Mouse (Mus musculus) liver, adult (tissue): ENCODE data around the gene Tnnt2.

ENCODE experiments used
- GATA4 ChIP-seq: IDR thresholded peaks from 2 replicates; pipeline ENCODE4 v1.6.1; 2014; ENCODE audit warnings: mild to moderate bottlenecking, low read length; ENCODE audit not compliant: insufficient replicate concordance

Gene Tnnt2

DNA sequence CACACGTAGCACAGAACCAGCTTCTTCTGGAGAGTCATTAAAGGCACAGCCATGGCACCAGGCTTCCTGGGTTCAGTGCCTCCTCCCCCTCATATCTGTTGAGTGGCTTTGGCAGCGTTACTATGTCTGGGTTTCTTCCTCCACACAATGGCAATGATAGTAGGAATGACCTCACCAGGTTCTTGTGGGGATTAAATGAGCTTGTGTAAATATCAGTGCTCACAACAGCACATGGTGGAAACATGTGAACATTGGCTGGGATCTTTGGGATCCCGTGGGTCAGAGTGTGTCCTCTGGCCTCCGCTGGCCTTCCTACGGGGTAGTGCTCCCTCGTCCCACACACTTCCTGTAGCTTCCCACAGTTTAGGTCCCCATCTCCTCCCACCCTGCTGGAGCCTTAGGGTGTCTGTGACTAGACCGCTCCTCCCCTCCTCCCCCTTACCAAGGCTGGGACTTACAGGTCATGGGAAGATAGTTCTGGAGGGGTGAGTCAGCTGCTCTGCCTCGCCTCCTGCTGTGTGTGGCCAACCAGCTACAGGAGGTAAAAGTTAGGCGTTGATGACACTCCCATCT is 25.9 kb downstream of the Tnnt2 start:
- no peak for TF ChIP-seq GATA4

DNA sequence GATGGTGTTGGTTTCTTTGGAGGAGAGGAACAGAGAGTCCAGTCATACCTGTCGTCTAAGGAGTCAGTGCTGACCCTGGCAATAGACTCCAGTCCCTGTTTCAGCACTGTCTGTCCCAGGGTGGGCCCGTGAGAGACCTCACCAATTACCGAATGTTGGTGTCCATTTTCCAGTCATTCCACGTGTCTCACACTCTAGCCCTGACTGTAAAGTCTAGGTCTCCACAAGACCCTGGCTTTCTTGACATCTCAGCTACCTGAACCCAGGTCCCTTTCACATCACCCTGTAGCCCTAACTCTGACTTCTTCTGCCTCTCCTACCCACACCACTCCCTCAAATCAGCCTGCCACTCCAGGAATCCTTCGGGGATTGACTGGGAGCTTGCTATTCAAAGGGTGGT is 26.4 kb downstream of the Tnnt2 start:
- TF ChIP-seq GATA4, result no peak

DNA sequence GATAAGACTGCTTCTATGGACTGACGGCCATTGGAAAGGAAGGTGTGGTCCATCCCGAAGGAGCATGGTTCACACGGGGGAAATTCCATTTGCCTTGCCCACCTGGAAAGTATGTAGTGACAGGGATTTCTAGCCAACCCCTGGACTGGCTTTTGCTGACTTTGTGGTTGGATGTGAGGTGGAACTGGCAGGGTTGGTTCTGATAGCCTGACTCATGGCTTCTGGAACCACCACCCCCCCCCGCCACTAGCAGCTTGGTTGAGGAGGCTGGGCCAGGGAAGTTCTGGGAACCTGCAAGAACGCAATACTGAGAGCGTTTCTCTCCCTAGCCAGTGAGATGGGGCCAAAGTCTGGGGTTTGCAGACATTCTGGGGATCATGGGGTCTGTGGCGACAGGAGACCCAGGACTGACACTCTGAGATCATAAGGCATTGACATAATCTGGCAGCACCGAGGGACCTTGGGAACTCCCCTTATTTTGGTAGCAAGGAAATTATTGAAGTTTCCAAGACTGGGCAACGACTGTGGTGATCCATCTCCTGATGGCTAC is 27.7 kb downstream of the Tnnt2 start:
- no peak for TF ChIP-seq GATA4

DNA sequence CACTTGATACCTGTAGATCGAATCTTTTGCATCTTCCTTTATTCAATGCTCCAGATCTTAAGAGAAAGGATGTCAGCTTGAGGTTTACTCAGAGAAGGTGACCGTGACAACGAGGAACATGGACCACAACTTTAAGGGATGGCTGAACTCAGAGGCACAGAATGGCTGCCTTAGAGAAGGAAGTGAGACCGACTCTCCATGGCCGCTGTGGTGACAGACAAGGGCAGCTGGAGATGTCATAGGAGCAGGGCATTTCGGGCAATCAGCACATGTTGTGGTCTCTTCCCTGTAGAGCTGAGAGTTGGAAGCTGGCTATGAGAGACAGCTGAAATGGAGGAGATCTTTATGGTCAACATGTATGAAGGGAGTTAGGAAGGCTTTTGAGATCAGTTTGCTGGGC is 28.7 kb downstream of the Tnnt2 start:
- no peak for TF ChIP-seq GATA4

DNA sequence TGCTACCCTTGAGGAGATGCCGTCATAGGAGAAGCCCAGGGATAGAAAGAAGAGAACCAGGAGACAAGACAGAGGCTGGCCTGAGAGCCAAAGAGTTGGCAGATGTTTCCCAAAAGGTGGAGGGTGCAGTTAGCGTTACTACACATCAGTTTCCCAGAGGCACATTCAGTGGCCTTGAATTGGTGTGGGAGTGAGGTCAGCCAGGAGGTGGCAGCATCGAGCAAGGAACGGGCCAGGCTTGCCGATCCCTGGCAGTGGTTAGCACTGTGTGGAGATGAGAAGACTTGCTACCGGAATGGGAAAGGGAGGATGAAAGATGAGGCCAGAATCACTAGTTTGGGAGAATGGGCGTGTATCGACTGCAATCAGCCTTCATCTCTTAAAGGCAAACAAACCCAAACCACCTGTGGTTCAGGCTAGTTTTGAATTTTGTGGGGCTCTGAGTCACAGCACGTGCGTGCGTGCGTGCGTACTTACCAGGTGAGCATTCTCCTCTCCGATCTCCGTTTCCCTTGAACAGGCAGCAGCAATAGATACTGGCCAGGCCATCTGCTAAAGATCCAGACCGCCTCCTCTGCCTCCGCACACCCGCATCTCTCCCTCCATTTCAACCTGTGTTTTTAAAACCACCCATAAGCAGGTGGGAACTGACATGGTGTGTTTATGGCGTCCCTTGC is 29.5 kb downstream of the Tnnt2 start:
- TF ChIP-seq GATA4, result no peak

DNA sequence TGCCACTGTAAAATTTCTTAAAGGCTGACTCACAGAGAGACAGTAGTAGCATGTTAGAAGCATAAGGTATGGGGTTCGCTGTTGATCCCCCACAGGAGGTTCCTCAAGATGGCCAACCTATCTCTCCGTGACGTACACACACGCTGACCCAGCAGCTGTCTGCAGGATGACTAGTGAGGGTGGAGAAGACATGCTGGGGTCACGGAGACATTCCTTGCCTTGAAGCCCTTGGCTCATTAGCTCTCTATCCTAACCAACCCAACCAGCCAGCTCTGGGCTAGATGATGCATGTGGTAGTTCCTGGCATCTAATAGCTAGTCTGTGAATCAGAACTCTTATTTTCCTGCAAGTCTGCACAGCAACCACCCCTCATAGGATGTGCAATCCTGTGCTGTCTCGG is 32.4 kb downstream of the Tnnt2 start:
- TF ChIP-seq GATA4, result no peak

DNA sequence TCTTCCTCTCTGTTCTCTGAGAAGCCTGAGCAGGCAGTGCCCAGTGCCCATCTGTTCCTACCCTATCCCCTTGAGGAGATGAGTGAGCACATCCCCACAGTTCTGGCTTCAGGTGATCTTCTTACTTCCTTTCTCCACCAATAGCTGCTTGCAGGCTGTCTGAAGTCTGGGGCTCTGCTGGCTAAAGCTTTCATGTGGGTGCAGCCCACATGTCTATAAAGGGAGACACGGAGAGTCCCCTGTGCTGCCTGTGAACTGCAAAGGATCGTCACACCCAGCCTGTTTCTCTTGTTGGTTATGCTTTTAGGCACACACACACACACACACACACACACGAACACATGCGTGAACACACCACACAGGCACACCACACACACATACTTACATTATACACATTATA is 36.8 kb downstream of the Tnnt2 start:
- no peak for TF ChIP-seq GATA4

DNA sequence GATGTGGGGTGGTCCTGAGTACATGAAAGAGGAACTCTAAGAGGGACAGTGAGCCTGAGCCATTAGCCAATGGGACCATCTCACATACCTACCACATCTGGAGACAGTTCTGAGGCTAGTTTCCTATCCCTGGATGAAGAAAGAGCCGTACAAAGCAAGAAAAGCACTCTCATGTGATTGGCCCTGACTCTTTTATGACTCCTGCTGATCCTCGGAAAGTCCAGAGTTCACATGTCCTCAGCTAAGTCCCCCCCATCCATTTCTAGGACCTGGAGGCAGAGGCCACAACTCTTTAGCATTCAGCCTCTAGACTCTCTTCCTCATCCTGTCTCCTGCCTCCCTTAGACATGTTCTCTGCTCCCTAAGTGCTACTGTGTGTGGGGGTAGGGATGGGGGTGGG is 41.1 kb downstream of the Tnnt2 start:
- TF ChIP-seq GATA4, result no peak

DNA sequence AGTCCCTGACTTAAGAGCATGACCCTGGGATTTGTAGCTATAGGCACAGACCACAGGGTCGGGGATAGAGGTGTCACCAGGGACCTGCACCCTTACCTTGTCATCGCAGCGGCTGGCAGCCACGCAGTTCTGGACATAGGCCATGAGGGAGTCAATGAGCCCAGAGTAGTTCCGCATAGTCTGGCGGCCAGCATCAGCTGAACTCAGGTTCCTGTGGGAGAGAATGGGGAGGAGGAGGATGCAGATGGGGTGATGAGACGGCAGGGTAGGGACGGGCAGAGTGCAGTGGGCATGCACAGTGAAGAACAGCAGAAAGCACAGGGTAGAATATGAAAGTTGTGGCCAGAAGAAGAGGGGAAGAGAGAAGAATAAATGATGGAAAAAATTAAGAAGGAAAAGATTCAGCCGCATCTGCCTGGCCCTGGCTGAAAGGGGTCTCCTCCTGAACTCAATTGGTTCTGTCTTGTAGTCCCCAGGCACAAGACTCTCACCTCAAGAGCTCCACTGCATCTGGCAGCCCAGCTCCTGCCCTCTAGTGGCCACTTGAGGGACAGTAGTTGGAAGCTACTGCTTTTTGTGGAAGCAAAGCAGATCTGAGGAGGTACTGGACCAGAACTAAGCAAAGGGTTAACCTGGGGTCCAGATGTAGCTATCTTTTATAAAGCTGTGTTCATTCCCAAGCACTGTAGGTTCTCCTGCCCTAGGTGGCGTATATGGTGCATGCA is 46.4 kb downstream of the Tnnt2 start:
- no peak for TF ChIP-seq GATA4

DNA sequence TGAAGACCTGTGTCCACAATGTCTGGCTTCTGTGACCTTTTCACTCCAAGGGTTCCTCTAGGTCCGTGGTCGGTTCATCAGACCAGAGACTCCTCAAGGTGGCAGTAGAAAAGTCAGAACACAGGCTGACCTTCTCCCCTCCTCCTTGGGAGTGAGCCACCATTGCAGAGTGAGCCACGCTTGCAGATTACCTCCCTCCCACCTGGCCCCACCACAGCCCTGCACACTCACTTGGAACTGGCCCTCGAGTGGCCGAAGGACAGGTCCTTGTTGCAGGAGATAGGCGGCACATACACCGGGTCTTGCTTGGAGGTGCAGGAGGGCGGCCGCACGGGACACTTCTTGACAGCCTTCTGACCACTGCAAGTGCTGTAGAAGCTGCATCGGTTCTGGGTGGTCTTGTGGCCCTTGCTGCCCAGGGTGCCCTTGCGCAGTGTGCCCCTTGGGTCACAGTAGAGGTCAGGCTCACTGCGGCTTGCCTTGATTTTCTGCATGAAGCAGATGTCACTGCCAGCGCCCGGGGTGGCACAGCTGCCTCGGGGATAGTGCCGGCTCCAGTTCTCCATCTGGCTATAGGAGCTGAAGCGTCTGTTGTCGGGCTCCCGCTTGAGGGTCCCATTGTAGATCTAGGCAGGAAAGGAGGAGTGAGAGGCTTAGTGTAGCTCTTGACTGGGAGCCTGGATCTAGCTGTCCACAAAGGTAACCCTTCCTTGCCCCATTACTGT is 53.5 kb downstream of the Tnnt2 start:
- no peak for TF ChIP-seq GATA4

DNA sequence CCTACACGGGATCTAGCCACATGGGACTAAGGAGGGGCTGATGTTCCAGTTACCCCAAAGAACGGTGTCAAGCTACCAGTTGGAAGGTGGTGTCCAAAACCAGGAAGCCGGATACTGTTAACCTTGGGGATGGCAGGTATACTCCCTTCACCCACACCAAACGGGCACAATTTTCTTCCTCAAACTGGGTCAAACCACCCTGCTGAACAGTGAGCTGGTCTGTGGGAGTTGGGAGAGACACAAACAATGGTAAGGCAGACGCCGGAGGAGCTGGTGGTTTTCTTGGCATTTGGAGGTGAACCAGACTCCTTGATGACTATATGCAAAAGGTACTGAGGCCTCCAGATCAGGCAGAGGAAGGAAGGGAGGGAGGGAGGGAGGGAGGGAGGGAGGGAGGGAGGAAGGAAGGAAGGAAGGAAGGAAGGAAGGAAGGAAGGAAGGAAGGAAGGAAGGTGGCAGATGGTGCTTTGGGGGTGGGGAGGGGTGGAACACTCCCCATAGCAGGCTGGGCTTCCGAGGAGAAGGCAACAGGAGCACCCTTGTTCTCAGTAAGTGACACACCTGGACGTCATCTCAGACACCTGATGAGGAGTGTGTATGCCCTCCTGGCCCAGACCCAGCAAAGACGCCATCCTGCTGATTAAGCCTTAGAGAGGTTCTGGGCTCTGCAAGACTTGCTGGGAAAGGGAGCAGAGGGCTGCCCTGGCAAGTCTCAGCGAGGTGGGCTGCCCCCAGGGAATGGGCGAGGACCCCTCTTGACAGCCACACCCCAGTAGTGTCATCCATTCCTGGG is 55.5 kb downstream of the Tnnt2 start:
- no peak for TF ChIP-seq GATA4

DNA sequence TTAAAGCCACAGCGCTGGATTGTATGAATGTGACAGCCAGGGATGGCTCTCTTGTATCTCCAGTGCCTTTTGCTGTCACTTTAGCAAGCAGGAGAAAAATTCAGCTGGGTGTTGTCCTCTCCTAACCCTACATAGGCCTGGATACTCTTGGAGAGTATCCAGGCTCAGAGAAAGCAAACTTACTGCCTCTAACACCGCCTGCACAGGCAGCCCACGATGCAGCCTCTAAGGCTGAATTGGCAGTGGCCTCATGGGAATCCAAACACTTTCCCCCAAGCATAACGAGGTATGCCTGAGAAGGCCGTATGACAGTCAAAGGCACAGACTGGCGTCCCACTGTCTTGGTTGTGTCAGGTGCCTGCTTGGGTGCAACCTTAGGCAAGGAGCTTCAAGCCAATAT is 56.1 kb downstream of the Tnnt2 start:
- no peak for TF ChIP-seq GATA4

DNA sequence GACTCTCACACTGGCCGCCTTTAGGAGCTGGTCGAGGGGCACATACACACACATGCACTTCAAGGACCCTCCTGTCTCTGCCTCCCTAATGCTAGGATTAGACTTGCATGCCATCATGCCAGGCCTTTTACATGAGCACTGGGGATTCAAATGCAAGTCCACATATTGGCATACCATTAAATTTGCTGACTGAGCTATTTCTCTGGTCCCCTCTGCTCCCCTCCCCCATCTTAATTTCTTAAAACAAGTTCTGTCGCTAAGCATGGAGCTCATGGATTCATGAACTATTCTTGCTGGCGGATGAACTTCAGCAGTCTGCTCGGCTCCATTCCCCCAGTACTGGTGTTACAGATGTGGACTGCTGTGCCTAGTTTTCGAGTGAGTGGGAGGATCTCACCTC is 56.6 kb downstream of the Tnnt2 start:
- no peak for TF ChIP-seq GATA4

DNA sequence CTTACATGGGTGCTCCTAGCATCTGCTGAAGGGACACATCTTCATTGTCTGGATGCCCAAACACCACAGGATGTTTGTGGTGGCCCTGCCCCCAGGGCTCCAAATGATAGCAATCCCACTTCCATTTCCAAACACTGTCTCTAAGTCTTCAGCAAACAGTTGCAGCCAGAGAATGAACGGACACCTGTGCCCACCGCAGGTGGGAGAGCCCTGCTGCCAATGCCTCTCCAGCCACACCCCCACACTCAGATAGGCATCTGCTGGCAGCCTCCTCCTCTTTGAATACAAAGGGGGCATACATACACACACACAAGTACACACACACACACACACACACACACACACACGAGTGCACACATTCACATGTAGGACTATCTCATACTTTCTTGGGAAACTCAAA is 57.2 kb downstream of the Tnnt2 start:
- no peak for TF ChIP-seq GATA4

DNA sequence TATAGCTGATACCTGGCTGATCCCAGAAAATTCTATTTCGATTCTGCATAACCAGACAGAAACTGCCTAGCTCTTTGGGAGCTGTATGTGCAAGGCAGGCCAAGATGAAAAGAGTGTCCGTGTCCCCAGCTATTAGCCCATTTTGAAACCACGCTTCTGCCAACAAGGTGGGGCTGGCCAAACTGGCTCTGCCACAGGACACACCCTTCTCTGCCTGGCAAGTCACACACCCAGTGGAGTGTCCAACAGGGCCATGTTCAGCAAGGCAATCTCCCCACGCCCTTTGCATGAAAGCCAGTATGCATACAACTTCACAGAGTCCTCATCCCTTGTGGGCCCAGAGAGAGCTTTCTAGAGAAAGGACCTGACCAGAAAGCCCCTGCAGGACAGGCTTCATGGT is 59.2 kb downstream of the Tnnt2 start:
- TF ChIP-seq GATA4, result no peak
